Mouse (Mus musculus): ENCODE measurements around the gene Rps11.
A peak's percentile ranks its signal among the peaks of the same experiment; 100 is the strongest.
"Not testable (repeated sequence)": the region's sequence is repeated elsewhere in the genome, so short reads cannot be mapped to it uniquely, and the experiment has no call there.

Rps11 gene

DNA sequence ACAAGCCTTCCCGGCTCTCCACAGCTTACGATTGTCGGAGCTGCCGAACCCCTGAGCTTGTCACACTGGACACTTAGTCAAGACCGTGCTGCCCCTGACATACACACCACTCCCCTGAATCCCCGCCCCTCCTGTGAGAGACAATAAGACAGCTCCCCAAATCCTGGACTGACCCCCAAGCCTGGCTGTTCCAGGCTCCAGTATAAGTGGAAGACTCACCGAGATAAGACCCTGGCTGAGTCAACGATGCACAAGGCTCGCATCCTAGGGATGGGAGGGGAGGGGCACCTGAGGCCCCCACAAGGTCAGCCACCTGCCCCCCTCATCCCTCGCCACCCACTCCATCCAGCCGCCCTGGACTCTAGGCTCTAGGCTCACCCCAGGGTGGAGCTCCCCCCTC lies 7.6 kb upstream of the Rps11 start:
- peak; percentile 50 for DNase-seq

DNA sequence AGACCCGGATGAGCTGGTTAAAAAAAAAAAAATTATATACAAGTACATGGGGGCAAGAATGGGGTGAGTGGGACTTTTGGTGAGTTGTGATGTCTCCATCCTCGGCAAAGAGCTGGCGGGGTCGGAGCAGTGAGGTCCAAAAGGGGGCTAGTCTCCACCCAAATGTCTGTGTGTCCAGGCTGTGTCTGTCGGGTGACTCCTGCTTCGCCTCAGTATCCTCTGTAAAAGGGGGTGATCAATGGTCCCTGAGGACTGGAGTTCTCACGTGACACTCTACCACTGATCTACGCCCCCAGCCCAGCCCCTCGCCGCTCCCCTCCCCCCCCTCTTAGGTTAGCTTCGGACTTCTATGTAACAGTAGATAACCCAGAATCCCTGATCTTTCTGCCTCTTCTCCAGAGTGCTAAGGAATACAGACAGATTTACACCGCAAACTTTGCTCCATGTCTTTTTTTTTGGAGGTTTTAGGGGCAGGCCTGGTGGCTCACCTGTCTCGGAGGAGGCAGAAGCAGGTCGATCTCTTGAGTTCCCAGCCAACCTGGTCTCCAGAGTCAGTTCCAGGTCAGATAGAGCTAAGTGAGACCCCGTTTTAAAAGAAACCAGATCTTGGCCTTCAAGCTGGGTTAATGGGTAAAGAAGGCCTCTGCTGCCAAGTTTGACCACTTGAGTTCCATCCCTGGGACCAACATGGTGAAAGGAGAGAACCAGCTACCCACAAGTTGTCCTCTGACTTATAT lies 5.7 kb upstream of the Rps11 start:
- peak; percentile 65 for DNase-seq

DNA sequence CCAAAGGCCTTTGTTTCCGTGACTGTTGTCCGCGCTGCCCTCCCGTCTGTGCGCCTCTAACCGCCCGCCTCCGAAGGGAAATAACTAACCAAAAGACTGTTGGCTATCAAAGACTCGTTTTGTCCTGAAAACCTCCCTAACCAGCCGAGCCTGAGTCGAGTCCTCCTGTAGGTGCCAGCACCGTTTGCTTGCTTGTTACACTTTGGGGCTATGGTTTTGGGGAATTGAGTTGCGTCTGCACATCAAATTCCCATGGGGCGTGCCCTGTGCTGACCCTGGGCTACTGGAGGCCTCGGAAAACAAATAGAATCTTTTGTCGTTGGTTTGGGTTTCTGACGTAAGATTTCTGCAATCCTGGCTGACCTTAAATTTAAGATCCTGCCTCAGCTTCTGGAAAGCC lies 5.1 kb upstream of the Rps11 start:
- no peak for DNase-seq

DNA sequence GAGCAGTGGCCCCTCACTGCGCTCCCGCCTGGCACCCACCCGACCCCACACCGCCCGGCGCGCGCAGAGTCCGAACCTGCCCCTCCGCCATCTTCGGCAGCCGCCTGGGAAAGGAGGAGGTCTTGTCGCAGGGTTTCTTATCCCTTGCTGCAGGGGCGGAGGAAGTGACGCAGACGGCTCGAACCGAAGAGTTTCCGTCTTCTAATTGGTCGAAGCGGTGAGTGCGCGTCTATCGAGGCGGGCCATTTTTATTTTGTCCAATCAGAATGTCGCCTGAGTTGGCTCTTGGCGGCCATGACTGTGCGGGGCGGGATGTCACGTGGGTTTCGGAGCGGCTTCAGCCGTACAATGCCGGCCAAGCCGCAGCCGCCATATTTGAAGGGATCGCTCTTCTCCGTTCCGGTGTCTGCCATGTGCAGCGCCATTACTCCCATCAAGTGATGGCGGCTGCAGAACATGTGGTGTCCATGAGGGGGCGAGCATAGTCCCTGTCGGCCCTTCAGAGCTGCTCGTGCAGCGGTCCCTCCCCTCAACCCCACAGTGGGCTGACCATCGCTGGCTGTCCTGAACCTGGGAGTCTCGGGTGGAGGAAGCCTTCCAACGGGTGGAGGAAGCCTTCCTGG lies 4.5 kb upstream of the Rps11 start, which contains the start of gene Rpl13a:
Gene Rpl13a, minus strand, starts transcription at position 138 of the 623 bp plus-strand sequence.
- DNase-seq, result peak; percentile 100

DNA sequence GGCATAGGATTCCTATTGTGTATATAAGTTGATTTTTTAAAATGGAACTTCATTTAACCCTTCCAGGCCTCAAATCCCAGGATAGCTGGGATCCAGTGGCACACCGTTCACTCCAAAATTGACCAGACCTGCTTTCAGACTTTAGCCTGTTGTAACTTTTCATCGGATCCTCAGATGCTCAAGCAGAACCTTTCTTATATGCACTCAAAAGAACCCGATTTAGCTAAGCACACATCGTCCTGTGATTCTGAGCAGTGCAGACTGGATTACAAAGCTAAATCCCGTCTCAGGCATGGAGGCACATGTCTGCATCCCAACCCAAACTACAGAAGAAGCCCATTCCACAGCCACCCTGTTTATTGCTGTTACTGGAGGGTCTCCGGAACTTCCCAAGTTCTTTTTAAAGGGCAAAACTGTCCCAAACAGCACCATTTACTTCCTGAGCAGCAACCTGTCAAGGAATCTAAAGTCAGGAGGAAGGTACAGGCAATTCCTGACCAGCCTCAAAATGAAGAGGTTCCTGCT lies 3.5 kb upstream of the Rps11 start:
- DNase-seq, result no peak

DNA sequence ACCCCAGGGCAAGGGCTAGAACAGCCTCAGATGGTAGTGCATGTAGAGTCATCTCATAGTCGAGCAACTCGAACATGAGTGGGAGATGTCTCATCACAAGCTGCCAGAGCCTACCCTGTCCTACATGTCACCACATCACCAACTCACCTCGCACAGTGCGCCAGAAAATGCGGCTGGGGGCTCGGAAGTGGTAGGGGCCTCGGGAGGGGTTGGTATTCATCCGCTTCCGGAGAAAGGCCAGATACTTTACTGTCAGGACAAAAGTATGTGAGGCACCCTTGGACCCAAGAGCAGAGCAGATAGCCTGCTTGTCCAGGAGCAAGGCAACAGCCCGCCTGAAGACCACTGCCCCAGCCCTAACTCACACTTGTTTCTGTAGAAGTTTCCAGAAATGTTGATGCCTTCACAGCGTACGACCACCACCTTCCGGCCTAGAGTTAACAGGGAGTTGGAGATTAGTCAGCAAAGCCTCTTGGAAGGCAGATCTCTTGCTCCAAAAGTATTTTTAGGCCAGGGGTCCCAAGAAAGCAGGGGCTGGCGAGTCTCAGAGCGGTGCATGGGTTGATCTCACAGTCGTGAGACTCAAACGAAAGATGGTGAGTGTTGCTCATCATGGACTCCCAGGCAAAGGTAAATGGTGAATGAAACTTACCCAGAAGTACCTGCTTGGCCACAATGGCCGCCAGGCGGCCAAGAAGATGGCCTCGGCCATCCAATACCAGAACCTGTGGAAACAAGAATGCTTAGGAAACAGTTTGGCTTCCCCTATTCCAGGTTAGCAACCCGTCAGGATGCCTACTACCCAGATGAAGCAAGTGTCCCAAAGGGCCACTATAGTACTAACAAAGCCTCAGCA lies 2.8 kb upstream of the Rps11 start:
- peak; percentile 49 for DNase-seq

DNA sequence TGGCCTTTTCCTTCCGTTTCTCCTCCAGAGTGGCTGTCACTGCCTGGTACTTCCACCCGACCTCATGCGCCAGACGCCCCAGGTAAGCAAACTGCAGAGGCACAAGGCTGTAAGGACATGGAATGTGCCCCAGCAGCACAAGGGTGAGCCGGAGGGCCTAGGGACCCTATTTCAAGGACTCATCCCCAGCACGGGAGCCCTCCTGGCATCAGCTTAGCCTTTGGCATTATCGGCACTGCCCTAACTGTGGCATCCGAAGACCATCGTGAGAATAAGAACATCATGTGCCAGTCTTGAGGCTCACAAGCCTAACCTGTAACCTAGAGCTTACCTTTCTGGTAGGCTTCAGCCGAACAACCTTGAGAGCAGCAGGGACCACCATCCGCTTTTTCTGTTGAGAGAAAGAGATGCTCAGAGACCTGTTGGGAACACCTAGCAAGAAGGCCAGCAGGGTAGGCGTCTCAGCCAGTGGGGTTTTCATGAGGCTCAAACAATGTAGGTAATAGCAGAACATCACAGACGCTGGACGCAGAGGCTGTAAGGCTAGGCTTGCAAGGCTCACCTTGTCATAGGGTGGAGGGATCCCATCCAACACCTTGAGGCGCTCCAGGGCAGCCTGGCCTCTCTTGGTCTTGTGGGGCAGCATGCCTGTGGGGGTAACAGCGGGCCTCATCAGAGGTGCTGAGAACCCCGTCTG lies 2.1 kb upstream of the Rps11 start:
- DNase-seq, result peak; percentile 54

DNA sequence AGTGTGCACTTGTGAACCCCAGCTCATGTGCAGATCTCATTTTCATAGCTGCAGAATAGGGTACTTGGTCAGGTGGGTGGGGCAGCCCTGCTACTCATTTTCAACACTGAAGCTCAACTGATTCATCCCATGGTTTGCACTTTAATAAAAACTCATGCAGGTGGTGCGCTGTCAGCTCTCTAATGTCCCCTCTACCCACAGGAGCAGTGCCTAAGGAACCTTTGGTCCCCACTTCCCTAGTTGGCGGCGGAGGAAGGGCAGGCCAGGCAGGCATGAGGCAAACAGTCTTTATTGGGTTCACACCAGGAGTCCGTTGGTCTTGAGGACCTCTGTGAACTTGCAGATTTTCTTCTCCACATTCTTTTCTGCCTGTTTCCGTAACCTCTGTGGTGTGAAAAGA lies 1.4 kb upstream of the Rps11 start:
- DNase-seq, result peak; percentile 46

DNA sequence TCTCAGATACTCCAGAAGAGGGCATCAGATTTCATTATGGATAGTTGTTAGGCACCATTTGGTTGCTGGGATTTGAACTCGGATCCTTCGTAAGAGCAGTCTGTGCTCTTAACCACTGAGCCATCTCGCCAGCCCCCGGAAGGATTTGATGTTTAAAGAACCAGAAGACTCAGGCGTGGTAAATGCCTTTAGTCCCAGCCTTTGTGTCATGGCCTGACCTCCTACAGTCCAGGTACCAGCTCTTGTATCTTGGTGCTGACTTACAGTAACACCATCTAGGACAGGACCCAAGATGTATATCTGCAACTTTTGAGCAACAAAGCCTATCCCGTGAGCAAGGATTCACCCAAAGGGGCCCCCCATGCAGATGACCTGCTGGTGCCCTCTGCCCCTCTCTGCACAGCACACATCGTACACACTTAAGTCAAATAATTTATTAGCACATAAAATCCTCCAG lies 933 bp upstream of the Rps11 start:
- DNase-seq, result no peak

DNA sequence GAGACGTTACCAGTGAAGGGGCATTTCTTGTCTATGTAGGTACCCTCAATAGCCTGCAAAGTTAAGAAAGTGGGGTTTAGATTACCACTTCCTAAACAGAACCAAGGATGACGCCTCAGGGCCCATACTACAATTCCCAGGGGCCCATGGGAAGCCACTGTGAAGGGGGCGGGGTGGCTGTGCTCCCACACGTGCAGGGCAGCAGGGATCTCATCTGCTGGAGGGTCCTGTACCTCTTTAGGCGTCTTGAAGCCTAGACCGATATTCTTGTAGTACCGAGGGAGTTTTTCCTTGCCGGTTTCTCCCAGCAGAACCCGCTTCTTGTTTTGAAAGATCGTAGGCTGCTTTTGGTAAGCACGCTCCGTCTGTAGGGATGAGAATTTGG lies 1.1 kb downstream of the Rps11 start:
- DNase-seq, result peak; percentile 41

DNA sequence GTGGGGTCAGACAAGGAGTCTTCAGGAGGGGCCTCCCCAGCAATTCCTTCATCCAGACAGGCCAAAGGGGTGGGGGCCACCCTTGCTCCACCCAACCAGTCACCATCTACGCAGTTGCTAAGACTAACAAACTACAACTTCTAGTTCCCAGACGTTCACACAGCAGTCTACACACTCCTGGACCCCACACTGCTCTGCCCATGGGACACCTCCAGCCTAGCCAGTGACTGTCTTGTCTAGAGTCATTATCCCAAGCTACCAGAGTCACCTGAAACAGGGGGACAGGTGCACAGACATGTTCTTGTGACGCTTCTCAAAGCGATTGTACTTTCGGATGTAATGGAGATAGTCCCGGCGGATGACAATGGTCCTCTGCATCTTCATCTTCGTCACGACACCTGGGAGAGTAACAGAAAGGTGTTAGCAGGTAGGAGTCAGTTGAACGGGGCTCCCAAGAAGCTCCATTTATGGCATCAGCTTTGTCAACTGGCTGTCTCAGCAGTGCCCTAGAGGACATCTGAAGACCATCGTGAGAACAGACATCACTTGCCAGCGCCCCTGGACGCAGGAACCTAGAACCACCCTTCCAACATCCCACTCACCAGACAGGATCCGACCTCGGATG lies 1.6 kb downstream of the Rps11 start:
- DNase-seq, result peak; percentile 46

DNA sequence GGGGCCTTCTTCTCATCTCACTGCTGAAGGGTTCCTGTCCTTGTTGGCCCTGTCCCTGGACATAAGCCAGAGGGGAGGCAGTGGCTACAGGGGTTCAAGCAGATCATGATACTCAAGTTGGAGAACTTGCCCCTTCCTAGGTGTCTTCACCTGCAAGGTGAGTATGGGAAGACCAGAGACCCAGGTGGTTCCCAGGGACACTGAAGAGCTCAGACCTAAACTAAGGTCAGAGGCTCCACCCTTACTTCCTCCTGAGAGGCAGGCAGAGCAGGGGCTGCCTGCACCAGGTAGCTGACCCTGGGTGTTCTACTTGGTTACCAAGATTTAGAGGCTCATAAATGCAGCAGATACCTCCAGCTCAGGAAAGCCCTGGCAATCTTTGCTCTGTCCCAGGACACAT lies 2.3 kb downstream of the Rps11 start:
- DNase-seq, result peak; percentile 41

DNA sequence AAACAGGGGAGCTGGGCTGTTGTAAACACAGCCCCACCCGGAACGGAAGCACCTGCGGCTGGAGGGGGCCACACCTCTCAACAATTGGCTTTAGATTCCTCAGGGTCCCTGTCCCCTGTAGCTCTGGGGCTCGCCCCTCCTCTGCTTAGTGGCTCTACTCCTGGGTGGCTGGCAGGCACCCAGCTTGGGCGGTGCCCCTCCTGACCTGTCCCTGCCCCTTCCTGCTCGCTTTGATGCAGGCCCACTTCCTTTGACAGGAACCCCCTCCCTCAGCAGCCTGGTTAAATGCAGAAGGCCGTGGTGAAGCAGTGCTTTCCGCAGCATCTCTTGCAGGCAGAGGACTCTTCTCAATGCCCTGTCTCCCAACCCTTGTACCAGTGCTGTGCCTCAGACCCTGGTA lies 2.8 kb downstream of the Rps11 start:
- peak; percentile 52 for DNase-seq

DNA sequence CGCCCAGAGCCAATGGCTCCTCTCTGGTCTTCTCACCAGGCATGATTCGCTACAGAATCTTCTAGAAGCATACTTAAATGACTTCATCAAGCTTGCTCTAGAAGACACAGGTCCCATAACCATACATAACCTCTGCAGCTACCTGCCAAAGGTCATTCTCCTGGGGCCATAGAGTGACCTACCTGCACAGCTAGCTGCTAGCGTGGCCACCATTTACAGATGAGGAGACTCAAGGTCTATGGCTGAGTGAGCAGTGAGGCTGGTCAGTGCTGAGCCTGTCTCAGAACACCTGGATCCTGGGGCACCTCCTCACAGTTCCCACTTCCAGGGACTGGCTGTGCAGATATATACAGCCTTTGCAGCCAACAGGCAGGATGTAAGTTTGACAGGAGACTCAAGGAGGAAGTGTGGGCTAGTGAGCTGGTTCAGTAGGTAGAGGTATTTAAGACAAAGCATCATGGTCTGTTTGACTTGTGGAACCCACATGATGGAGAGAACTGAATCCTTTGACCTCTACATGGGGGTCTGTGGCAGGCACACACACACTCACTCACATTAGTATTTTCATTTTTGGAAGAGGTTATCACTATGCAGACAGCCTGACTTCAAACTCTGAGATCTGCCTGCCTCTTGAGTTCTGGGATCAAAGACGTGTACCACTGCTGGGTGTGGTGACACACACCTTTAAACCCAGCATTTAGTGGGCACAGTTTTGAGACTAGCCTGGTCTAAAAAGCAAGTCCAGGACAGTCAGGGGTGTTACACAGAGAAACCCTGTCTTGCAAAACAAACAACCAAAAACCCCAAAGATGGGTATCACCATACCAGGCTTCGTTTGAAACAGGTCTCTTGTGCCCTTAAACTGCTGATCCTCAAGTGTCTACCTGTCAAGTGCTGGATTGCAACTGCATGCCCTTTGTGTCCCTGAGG lies 4.2 kb downstream of the Rps11 start:
- no peak for DNase-seq

DNA sequence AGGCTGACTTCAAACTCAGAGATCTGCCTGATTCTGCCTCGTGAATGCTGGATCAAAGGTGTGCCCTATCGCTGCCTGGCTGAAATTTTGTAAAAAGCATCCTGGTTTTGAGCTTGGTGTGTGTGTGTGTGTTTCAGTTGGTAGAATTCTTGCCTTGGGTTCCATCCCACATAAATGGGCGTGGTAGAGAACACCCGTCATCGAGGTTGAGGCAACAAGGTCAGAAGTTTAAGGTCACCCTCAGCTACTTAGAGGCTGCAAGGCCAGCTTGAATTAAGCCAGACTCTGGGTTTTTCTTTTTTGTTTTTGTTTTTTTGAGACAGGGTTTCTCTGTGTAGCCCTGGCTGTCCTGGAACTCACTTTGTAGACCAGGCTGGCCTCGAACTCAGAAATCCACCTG lies 5.9 kb downstream of the Rps11 start:
- no peak for DNase-seq

DNA sequence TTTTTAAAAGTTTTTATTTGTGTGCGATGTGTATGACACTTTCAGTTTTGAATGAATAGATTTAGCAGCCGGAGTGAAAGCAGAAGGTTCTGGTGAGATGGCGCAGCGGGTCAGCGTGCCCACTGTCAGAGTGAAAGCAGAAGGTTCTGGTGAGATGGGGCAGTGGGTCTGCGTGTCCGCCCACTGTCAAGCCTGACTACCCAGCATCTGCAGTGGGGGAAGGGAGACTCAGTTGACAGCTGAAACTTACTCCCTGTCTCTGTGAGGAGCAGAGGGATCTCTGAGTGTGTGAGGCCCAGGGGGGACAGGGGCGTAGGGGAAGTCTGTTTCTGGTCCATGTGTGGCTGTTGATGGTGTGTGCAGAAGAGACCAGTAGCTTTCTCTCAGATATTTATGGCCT lies 6.7 kb downstream of the Rps11 start:
- DNase-seq, result no peak

DNA sequence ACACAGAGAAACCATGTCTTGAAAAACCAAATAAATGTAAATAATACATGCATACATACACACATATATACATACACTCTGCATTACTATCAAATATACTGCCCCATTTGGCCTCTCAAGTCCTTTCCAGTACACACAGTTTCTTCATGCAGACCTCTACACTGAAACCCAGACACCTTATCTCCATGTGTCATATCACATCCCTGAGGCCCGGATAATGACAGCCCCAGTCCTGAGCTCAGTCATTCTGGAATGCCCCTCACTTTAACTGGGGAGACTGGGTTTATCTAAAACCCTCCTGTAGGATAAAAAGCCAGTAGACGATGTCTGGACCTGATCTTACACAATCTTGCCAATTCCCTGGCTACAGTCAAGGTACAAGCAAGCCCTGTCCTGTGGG lies 10.8 kb downstream of the Rps11 start:
- DNase-seq, result no peak

DNA sequence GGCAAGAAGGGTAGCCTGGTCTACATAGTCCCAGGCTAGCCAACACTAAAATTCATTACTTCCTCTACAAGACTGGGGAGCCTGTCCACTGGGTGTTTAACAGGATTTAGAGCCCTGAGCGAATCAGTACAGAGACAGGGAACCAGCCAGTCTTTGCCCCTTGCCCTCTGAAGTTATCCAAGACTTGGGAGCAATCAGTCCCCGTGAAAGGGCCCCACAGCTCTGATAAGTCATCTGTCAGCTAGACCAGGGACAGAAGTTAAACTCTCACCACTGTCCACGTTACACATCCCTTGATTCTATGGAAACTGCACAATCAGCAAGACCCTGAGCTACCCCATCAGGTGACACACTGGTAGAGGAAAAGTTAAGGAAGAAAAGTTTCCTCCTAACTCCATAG lies 11.7 kb downstream of the Rps11 start:
- no peak for DNase-seq

DNA sequence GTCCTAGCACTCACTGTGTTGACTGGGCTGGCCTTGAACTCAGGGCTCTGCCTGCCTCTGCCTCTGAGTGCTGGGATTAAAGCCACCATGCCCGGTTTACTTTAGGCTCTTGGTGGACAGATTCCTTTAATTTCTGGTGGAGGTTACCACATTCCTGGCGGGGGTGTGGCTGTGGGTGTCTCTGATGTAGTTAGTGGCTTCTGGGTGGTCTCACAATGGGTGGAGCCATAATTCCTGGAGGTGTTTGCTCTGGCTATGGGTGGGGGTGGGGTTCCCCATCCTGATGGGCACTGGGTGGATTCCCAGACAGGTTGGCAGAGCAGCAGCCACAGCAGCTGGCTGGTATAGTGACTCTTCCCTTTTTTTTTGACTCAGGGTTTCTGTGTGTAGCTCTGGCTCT lies 12.3 kb downstream of the Rps11 start:
- no peak for DNase-seq

DNA sequence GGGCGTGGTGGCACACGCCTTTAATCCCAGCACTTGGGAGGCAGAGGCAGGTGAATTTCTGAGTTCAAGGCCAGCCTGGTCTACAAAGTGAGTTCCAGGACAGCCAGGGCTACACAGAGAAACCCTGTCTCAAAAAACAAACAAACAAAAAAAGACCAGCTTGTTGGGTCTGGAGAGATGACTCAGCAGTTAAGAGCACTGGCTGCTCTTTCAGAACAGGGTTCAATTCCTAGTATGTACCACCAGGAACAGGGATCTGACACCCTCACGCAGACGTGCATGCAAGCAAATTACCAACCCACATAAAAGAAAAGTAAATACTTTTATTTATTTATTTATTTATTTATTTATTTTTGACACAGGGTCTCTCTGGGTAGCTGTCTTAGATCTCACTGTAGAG lies 14.2 kb downstream of the Rps11 start:
- not testable (repeated sequence) for DNase-seq

DNA sequence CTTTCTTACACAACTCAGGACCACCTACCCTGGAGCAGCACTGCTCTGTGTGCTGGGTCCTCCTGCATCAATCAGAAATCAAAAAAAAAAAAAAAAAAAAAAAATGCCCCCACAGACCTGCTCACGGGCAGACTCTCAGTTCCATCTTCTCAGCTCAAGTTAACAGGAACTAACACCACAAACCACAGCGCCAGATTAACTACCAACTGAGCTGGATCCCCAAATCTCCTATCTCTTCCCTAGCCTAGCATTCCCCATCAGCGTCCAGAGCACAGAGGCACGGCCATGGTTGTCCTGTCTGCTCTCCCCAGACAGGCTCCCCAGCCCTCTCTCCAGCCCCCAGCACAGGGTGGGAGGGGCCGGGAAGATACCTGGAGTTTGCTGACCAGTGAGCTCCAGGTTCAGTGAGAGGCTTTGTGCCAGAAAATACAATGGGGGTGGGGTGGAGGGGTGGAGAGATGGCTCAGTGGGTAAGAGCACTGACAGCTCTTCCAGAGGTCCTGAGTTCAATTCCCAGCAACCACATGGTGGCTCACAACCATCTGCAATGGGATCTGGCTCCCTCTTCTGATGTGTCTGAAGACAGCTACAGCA lies 17.1 kb downstream of the Rps11 start:
- no peak for DNase-seq
